Mouse (Mus musculus) liver, embryonic 14.5 days (tissue): ENCODE data around the gene Tmem209. TPM values are rescaled to one million over a fixed set of nuclear protein-coding genes. Genes with fewer than 3 reads are reported as not detected.
A peak's percentile ranks its signal among the peaks of the same experiment; 100 is the strongest.

ENCODE experiments used
- ATAC-seq: fragments of 200-750 bp; cut with Nextera tagmentation; 2 replicates; pipeline ENCODE4 v1.8.0; 2017; ENCODE audit warnings: moderate number of reproducible peaks, mild to moderate bottlenecking, moderate library complexity; ENCODE audit not compliant: insufficient read depth
- DNase-seq, 3 experiments: peaks; one replicate each; pipeline ENCODE4 v3.0.0-alpha.2; 2012 to 2013; ENCODE audit warnings: low read depth in 3 of 3, low spot score in 3 of 3
- H3K27ac ChIP-seq: fragments of 300-500 bp; sonication (generic); 2 replicates; pipeline ENCODE4 v1.5.1; 2014; ENCODE audit warnings: moderate library complexity, mild to moderate bottlenecking, control low read depth, inconsistent platforms
- H3K27me3 ChIP-seq: fragments of 300-500 bp; sonication (generic); 2 replicates; pipeline ENCODE4 v1.6.1; 2014; ENCODE audit warnings: mild to moderate bottlenecking, low read length, moderate library complexity; ENCODE audit not compliant: control insufficient read depth, insufficient read depth
- H3K36me3 ChIP-seq: fragments of 300-500 bp; sonication (generic); replicated peaks from 2 replicates; pipeline ENCODE4 v1.6.1; 2014; ENCODE audit warnings: low read depth; ENCODE audit not compliant: control insufficient read depth, insufficient read depth
- H3K4me1 ChIP-seq, 2 experiments: fragments of 200-500 bp in 1 of 2; fragments of 300-500 bp in 1 of 2; sonication (generic) in 1 of 2; replicated peaks; 2 replicates each; pipeline ENCODE4 v1.6.1; 2012 to 2014; ENCODE audit warnings: antibody characterized with exemption in 1 of 2, inconsistent platforms in 1 of 2, low read length in 1 of 2; ENCODE audit not compliant: control insufficient read depth in 2 of 2, insufficient read depth in 2 of 2
- H3K4me2 ChIP-seq: fragments of 300-500 bp; sonication (generic); 2 replicates; pipeline ENCODE4 v1.6.1; 2014; ENCODE audit warnings: low read depth, mild to moderate bottlenecking, control low read depth, moderate library complexity
- H3K4me3 ChIP-seq, 2 experiments: fragments of 200-500 bp in 1 of 2; fragments of 300-500 bp in 1 of 2; sonication (generic) in 1 of 2; 2 replicates each; pipeline ENCODE4 v1.5.1; 2012 to 2014; ENCODE audit warnings: low read depth in 2 of 2, low read length in 2 of 2, mild to moderate bottlenecking in 2 of 2, control low read depth in 1 of 2, inconsistent platforms in 1 of 2, moderate library complexity in 1 of 2; ENCODE audit not compliant: insufficient read depth in 1 of 2
- H3K9ac ChIP-seq: fragments of 300-500 bp; sonication (generic); replicated peaks from 2 replicates; pipeline ENCODE4 v1.6.1; 2014; ENCODE audit warnings: mild to moderate bottlenecking, control low read depth, moderate library complexity
- H3K9me3 ChIP-seq: fragments of 300-500 bp; sonication (generic); 2 replicates; pipeline ENCODE4 v1.6.1; 2016; ENCODE audit warnings: low read length, mixed read lengths; ENCODE audit not compliant: control insufficient read depth
- CTCF ChIP-seq: IDR thresholded peaks from 2 replicates; pipeline ENCODE4 v1.5.1; 2016; ENCODE audit warnings: antibody characterized with exemption, low read depth, control low read depth
- EP300 ChIP-seq: IDR thresholded peaks from 2 replicates; pipeline ENCODE4 v1.6.1; 2016; ENCODE audit warnings: antibody characterized with exemption, low read depth
- WGBS: fragments of 180-500 bp; shearing (Covaris S2); extraction: QIAGEN DNeasy Blood & Tissue Kit; methylation state at CpG from one replicate; pipeline ENCODE4 v1.1.7; 2014; ENCODE audit not compliant: insufficient replicate concordance; 5-methylcytosine and 5-hydroxymethylcytosine counted together
- polyA plus RNA-seq, 2 experiments: library from polyadenylated mRNA; depleted of rRNA in 1 of 2; stranded (reverse) in 1 of 2; unstranded in 1 of 2; fragments of >200 nt; fragmentation: Nextera tagmentation in 1 of 2; extraction: Ambion mirVana in 1 of 2; gene quantifications; 2 replicates each; pipeline versions ENCODE4 v1.2.1 to v1.2.3; 2012 to 2014

Gene Tmem209
- polyA plus RNA-seq, 2 experiments, result 17.6 to 20.0 TPM

DNA sequence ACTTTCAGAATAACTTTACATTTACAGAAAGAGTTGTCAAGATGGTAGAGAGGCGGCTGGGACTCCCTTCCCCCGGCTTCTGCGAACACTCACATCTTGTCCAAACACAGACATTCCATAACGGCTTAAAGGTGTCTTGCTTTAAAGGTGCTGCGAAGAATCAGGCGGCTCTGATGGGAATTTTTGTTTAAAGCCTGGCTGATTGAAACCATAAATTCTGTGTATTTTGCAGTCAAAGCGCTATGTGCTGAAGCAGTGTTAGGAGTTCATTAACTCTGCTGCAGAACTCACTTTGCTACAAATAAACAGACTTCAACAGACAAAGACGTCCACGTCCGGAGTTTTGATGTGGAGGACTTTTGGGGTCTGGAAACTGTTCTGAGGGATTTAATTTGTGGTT lies 28.7 kb upstream of the Tmem209 start:
- ATAC-seq (no peak), DNase-seq (no peak)
- Histone ChIP-seq H3K27ac (no peak overlapping the region), H3K4me1 (peaks cover 0 to 4% of the 10 kb centered on the region in 2 experiments; a peak in 2 of 4 replicates), H3K27me3 (peaks cover 7% of the 10 kb centered on the region), H3K4me2 (no peak overlapping the region), H3K9ac (no peak overlapping the region), H3K36me3 (no peaks in the 10 kb centered on the region), H3K4me3 (no peak overlapping the region), H3K9me3 (no peaks in the 10 kb centered on the region)
- 62% methylated on average over 10 of the region's 10 CpGs for WGBS
- no peak for TF ChIP-seq CTCF

DNA sequence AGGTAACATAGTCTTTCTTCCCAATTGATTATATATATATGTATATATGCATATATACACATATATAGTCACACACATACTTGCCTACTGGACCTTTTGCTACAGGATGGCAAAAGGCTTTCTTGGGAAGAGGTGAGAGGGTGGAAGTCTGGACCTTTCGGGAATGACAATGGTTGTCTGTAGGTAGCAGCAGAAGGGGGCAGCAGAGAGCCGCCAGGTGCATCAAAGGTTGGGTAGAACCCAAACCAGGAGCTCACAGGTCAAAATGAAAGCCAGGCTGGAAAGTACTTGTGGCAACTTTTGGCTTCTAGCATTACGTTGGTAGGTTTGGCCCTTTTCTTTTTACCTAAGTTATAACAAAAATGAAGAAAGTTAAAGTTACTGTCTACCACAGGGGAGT lies 25.8 kb upstream of the Tmem209 start:
- ATAC-seq (no peak), DNase-seq (no peak)
- Histone ChIP-seq H3K4me2 (no peak overlapping the region), H3K36me3 (no peaks in the 10 kb centered on the region), H3K27me3 (no peaks in the 10 kb centered on the region), H3K9ac (no peak overlapping the region), H3K9me3 (no peaks in the 10 kb centered on the region), H3K4me3 (no peak overlapping the region), H3K27ac (no peak overlapping the region), H3K4me1 (peaks cover 0 to 4% of the 10 kb centered on the region in 2 experiments; a peak in 2 of 4 replicates)
- TF ChIP-seq EP300 (no peak), CTCF (peak; percentile 75)
- 20% methylated on average over 3 of the region's 3 CpGs for WGBS

DNA sequence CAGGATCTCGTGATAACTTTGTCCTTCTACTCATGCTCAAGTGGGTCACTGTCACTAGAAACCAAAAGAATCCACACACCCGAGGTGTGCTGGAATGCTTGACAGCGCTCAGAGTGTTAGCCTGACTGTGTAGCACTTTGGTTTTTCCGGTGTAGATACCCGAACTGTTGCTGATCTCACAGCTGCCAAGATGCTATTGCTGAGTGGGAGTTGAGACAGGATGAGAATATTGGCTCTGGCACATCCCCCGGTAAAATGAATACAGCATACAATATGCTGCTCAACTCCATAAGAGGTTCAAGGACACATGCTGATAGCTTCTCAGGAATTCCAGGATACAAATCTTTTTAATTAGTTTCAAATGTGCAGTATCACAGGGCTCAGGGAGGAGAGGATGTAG lies 19.2 kb upstream of the Tmem209 start:
- DNase-seq (no peak), ATAC-seq (no peak)
- Histone ChIP-seq H3K36me3 (no peaks in the 10 kb centered on the region), H3K27ac (no peak overlapping the region), H3K4me1 (peaks cover 0 to 2% of the 10 kb centered on the region in 2 experiments; a peak in 1 of 4 replicates), H3K4me2 (no peak overlapping the region), H3K27me3 (no peaks in the 10 kb centered on the region), H3K9me3 (no peaks in the 10 kb centered on the region), H3K9ac (no peak overlapping the region), H3K4me3 (no peak overlapping the region)
- TF ChIP-seq EP300, result no peak
- TF ChIP-seq CTCF, result no peak
- WGBS, result 55% methylated on average over 6 of the region's 6 CpGs

DNA sequence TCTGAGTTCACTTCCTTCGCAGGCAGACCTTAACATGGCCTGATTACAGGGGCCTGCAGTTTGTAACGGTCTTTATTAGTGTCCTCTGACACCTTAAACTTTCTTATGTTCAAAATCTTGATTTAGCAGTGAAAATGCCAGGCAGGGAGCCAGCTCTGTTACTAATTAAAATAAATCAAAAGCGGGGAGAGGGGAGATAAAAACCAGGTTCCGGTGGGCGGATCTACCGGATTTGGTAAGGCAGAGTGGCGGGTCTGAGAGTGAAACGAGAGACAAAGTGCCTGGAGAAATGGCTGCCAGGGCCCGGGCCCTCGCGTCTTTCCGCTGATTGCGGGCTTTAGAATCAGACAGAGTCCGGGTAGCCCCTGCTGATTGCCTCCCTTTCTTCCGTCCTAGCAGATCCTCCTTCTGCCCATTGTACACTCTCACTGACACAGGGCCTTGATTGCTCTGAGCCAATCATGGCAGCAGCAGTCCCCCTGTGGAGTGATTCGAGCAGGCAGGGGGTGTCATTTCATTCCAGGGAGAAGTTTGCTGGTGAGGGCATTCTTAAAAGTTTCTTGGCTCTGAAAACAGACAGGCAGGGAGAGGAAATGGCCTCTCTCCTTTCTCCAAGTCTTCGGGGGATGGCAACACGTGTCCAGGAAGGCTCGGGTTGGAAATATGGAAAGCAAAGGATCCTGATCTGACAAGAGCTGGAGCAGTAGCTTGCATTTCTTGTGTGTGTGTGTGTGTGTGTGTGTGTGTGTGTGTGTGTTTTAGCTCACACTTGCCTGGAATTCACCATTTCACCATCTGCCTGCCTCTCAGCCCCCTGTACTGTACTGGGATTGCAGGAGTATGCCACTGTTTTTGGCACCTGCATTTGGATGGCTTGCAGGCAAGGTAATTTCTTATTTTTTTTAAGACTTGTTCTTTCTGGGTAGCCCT lies 17.3 kb upstream of the Tmem209 start:
- TF ChIP-seq EP300 (no peak), CTCF (no peak)

More for the DNA sequence above, 17.3 kb upstream of the Tmem209 start:
- ATAC-seq, result no peak
- H3K4me3 ChIP-seq, result no peak overlapping the region
- H3K27ac ChIP-seq, result no peak overlapping the region
- H3K9me3 ChIP-seq, result no peaks in the 10 kb centered on the region
- H3K4me2 ChIP-seq, result no peak overlapping the region
- WGBS, result 21% methylated on average over 19 of the region's 19 CpGs
- no peaks in the 10 kb centered on the region for H3K36me3 ChIP-seq
- DNase-seq, result no peak
- no peaks in the 10 kb centered on the region for H3K27me3 ChIP-seq
- no peak overlapping the region for H3K9ac ChIP-seq
- H3K4me1 ChIP-seq, result peaks cover 0 to 2% of the 10 kb centered on the region in 2 experiments; a peak in 1 of 4 replicates
